Mouse (Mus musculus) ovary, adult 18-20 months (tissue): ENCODE data around the gene Pygm.

Experiments used
- DNase-seq: peaks from one replicate; pipeline ENCODE4 v3.0.0; 2022; ENCODE audit warnings: low spot score, mixed read lengths

Pygm gene

DNA sequence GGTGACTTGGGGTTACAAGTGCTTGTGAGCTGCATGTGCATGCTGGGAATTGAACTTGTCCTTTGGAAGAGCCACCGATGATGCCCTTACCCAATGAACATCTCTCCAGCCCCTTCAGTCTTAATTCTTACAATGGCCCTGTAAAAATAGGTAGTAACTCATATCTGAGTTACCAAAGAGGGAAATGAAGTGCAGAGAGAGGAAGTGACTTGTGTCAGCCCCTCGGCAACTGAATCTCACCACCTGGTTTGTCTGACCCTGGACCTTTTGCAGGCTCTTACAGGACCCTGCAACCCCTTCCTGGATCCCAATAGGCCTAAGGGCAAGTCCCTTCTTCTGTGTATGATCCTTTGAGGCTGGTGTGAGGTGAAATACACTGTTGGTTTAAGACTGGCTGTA, 32.1 kb upstream of the Pygm start:
- no peak for DNase-seq

- DNase-seq = no peak
Measured at GRCm38 (mm10) chr19:6354030-6354429, 30.2 kb upstream of the Pygm start.

- no peak for DNase-seq
Measured at GRCm38 (mm10) chr19:6361291-6361690, 22.9 kb upstream of the Pygm start.

GRCm38 (mm10) chr19:6363091-6363410, 21.1 kb upstream of the Pygm start:
- DNase-seq = no peak

GRCm38 (mm10) chr19:6363411-6364240, 20.6 kb upstream of the Pygm start, which contains the start of gene Sf1:
Gene Sf1, plus strand, starts transcription at chr19:6363690.
- peak; percentile 100 for DNase-seq

DNA sequence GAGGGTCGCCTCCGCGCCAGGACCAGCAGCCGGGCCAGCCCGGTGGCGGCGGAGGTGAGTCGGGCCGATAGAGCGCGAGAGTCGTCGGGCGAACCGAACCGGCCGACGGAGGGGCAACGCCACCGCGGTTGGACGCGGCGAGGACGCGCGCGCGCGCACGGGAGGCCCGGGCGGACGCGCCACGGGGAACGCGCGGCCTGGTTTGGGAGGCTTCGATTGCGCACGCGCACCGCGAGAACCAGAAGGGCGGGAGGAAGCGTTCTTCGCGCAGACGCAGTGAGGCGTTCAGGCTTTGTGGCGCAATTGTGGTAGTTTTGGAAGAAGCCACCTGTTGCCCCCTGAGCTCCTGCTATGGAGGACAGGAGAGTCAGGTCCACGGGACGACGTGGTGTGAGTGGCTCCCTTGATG, 19.9 kb upstream of the Pygm start:
- DNase-seq = peak; percentile 82

DNA sequence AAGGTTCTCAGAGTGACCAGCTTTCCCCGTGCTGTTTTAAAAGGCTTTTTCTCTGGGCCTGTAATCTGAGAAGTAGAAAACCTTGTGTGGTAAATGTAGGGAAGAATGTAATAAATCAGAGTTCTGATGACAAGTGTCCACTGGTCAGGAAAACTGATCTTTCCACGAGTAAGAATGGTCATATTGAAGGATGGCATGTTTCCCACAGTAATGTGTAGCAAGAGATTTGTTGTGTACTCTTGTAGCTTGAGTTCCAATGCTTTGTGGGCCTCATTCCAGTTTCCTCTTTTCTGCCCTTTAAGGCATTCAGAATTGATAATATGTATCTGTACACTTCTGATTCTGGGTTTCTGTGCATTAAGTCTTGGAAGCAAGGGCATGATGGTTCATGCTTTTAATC, 19.4 kb upstream of the Pygm start:
- no peak for DNase-seq

GRCm38 (mm10) chr19:6370175-6370574, 14.0 kb upstream of the Pygm start:
- no peak for DNase-seq

DNA sequence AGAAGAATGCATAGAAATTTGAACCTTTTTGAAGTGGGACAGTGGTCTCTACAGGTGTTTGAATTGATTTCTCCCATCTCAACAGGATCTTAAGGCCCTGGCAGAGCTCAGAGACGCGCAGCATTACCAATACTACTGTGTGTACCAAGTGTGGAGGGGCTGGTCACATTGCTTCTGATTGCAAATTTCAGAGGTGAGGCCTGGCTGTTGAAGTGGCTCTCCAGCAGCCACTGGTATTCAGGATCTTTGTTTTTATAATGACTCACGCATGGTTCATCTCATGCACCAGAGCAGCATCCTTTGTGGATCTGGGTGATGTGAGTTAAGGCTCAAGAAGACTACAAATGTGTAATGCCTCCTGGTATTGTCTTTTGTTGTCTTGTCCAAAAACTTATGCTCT, 11.8 kb upstream of the Pygm start:
- DNase-seq = no peak

GRCm38 (mm10) chr19:6373539-6374400, 10.4 kb upstream of the Pygm start:
- DNase-seq = no peak

DNA sequence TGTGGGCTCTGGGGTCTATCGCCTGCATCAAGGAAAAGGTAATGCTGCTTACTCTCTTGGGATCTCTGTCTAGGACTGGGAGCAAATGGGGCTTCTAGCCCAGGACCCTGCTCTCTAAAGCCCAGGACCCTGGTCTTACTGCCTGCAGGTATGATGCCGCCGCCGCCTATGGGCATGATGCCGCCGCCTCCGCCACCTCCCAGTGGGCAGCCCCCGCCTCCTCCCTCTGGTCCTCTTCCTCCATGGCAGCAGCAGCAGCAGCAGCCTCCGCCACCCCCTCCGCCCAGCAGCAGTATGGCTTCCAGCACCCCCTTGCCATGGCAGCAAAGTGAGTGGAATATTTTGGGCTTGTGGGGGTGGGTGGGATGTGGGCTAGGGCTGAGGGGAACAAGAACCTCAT, 9.6 kb upstream of the Pygm start:
- no peak for DNase-seq

DNA sequence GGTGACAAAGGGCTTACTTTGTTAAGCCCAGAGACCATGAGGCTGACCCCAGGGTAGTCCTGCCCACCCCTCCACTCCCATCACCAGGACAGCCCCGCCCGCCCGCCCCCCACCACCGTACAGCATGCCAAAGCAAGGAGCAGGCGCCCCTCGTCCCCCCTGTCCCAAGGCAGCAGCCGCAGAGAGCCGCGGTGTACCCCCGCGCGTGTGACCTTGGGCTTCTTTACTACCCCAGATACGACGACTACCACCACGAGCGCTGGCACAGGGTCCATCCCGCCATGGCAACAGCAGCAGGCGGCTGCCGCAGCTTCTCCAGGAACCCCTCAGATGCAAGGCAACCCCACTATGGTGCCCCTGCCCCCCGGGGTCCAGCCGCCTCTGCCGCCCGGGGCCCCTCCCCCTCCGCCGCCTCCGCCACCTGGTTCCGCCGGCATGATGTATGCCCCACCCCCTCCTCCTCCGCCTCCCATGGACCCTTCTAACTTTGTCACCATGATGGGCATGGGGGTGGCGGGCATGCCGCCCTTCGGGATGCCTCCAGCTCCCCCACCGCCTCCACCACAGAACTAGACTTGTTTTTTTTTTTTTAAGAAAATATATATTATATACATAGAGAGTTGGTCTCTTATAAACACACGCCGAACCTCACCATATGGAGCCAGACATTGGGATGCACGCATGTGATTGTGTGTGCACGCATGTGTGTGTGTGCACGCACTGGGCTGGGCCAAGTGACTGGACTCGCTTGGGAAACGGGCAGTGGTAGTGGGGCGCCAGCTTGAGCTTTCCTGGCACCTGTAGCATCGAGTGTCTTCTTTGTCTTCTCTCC, 8.6 kb upstream of the Pygm start:
- DNase-seq = no peak

- DNase-seq = no peak
Measured at GRCm38 (mm10) chr19:6376255-6376564, 8.0 kb upstream of the Pygm start.

DNA sequence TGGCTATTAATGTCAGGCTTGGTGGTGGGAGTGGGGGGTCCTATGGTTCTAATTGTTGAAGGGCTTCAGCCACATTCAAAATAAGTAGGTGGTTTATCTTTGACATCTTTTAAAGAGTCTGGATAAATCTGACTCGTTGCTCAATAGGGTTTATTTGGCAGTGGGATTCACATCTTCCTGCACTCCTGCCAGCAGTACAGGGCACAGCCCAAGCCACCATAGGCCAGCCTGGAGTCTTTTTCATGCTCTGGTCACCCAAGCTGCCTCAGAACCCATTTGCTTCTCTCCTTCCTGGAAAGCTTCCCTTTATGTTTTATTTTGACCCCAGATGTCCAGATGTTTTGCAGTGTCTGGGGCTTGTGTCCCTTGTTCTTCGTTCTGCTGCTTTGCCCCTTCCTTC, 7.6 kb upstream of the Pygm start:
- no peak for DNase-seq

GRCm38 (mm10) chr19:6377327-6378040, 6.7 kb upstream of the Pygm start:
- DNase-seq = no peak

GRCm38 (mm10) chr19:6380411-6381166, 3.6 kb upstream of the Pygm start:
- no peak for DNase-seq

- DNase-seq = no peak
Measured at GRCm38 (mm10) chr19:6381238-6381637, 3.0 kb upstream of the Pygm start.

DNA sequence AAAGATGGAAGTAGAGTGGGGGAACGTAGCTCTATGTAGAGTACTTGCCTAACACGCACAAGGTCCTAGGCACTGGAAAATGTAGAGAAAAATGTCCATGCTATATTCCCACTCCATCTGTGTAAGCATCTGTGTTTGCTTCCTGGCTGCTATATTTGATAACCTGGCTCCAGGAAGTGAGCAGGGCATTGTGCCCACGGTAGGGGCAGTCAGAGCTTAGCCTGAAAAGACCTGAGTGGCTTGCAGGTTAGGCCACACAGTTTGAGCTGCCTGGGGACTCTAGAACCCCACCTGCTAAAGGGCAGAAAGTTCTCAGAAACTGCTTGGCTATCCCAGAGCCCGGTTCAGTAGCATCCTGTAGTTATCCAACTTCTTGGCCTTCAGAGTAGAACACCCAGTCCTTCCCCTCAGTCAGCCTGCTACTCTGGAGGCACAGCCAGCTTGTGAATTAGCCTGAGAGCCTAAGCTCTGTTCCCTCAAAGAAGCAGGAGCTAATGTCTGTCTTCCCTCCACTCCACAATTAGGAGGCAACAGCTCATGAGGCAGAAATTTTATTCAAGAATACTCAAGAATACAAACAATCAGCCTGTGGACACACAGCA, 1.8 kb upstream of the Pygm start:
- no peak for DNase-seq

DNA sequence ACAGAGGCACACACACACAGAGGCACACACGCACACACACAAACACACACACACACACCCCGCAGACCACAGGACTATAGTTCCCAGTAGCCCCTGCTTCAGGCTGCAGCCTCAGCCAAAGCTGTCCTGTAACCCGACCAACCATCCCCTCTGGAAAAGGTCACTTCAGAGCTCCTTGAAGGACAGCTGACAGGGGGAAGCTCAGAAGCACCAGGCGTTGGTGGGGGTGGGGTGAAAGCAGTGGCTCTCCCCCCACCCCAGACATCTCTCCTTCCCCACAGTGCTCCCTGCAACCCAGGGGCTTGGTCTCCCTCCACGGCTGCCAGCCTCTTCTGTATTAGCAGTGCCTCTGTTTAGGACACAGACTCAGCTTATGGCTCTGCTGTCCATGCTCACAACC, 729 bp upstream of the Pygm start:
- no peak for DNase-seq

DNA sequence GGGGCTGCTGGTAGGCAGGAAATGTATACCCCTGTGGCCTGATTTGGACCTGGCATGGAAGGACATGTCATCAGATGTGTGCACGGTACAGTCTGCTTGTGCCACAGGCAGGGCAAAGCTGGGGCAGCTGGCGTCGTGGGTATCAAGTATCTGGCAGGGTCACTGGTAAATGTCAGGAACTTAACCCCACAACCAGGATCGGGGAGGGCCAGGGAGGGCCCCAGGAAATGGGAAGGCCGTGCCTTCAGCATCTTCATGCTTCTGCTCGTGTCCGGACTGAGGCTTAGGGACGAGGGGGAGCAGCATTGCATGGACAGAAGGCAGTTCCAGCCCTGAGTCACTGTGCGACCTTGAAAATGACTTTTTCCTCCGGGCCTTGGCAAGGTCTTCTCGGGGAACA, 755 bp downstream of the Pygm start:
- DNase-seq = no peak

- no peak for DNase-seq
Measured at GRCm38 (mm10) chr19:6385419-6385818, 1.2 kb downstream of the Pygm start.
